Mouse (Mus musculus): ENCODE measurements around the gene Car4.

Car4 gene

GRCm38 (mm10) chr11:84958271-84958630 lies 665 bp downstream of the Car4 start:
- no peak for DNase-seq (ENCODE audit: low read depth, low spot score)

GRCm38 (mm10) chr11:84959181-84959580 lies 1.6 kb downstream of the Car4 start:
- no peak for DNase-seq (ENCODE audit: low read depth, low spot score)

GRCm38 (mm10) chr11:84959701-84960181 lies 2.2 kb downstream of the Car4 start:
- no peak for DNase-seq (ENCODE audit: low read depth, low spot score)

GRCm38 (mm10) chr11:84960291-84960690 lies 2.7 kb downstream of the Car4 start:
- no peak for DNase-seq (ENCODE audit: low read depth, low spot score)

GRCm38 (mm10) chr11:84960780-84961179 lies 3.2 kb downstream of the Car4 start:
- DNase-seq (ENCODE audit: low read depth, low spot score): no peak

- DNase-seq (ENCODE audit: low read depth, low spot score): no peak
These were observed 4.0 kb downstream of the Car4 start for GRCm38 (mm10) chr11:84961571-84961970.

DNA sequence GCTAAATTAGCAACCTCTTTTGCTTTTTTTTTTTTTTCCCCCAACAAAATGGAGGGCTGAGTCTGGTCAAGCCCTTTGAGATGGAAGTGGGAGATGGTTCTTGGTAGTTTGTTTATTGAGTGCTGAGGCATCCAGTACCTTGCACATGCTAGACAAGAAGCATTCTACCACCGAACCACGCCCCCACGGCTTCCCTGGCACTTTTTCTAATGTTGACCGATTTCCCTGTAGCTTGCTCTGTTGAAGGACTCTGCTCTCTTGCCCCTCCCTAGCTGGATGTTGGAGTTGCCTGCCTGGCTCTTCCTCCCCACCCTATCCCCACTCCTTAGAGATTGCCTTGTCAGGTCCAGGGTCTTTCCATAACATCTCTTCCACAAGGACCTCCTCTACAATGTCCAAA lies 5.0 kb downstream of the Car4 start:
- no peak for DNase-seq (ENCODE audit: low read depth, low spot score)

GRCm38 (mm10) chr11:84963556-84963955 lies 6.0 kb downstream of the Car4 start:
- no peak for DNase-seq (ENCODE audit: low read depth, low spot score)

DNA sequence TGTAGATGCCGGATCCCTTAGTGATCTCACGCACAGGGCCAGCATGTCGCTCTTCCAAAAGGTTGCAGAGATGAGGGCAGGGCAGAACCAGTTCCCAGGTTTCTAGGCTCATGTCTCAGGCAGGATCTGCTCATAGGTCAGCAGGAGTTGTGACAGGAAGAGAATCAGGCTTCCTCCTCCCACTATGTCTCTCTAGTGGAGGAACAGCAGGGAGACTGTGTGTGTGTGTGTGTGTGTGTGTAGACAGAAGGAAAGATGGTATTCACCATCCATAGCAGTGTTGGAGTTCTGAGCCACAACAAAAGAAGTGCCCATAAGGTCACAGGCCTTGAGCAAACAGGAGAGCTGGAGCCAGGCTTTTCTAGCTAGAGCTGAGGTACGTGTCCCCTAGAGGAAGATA lies 9.1 kb downstream of the Car4 start:
- no peak for DNase-seq (ENCODE audit: low read depth, low spot score)

DNA sequence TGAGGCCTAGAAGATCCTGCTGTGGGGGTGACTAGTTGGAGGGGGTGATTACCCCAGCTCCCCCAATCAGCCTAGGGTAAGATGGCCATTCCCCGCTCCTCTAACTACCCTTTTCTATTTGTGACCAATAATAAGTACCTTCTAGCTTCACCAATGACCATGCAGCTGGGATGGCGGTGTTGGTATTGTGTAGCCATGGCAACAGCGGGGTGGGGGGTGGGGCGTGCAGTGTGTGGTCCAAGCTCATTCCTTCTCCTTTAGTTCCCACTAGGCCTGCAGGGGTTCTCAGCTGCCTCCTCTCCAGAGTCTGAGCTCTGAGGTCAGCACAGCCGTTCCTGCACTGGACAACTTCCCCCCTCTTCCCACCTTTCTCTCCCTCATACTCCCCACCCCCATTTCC lies 9.5 kb downstream of the Car4 start:
- peak; percentile 41 for DNase-seq (ENCODE audit: low read depth, low spot score)

DNA sequence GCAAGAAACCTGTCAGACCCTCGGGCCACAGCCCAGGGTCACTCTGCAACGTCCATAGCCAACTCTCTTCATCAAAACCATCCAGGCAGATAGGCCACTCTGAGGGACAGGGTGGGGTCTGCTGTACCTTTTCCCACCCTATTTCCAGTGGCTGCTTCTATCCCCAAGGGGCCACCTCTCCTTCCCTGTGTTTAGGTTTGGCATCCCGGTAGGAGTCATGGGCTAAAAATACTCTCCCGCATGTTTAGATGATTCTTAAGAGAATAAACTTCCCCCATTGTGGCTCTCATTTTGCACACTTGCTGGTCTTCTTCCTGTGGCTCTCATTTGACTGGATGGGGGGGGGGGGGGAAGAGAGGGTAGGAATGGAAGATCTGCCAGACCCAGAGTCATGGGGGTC lies 10.7 kb downstream of the Car4 start:
- no peak for DNase-seq (ENCODE audit: low read depth, low spot score)

DNA sequence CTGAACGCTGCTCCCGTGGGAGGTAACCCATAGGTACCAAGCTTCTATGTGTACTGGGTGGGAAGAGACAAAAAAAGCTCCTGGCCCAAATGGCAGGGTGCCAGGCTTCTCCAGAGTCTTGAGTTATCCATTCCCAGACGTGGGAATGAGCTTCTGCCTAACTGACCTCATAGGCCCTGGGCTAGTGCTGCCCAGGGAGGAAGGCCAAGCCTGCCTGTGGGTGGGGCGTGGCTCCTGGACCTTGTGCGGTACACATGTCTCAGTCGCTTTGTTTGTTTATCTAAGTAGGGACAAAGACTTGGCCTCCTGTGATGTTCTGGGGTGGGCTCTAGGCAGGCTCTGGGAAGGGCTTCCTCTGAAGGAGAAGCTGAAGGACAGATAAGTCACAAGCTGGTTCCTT lies 11.2 kb downstream of the Car4 start:
- DNase-seq (ENCODE audit: low read depth, low spot score): no peak

DNA sequence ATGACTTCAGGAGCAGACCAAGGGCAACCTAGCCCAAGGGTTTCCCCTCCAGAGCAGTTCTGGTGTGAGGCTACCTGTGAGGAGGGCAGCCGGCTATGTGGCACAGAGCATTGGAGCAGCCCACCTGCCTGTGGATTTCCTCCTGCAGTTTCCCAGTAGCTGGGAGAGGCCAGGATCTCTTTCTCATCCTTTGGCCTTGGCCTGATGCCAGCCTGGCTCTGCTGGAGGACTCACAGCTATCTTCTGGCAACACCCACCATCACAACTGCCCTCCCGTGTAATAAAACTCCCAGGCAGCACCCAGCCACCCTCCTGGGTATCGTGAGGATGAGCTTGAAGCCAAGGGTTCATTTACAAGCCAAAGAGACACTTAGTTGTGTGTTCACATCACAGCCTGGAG lies 14.5 kb downstream of the Car4 start:
- no peak for DNase-seq (ENCODE audit: low read depth, low spot score)

DNA sequence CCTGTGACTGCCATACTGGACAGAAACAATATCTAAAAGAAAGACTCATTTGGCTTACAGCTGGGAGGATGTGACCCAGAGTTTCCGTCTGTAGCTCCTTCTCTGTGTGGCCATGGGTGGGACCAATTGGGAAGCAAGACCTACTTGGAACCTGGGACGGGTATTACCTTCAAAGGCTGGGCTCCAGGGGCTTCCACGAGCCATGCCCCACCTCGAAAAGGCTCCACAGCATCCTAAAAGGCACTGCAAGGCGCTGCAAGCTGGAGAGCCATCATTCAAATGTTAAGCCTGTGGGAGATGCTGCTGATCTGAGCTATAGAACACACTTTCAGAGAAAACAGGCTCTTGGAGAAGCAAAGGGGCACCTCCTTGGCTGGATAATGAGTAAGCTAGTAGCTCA lies 16.1 kb downstream of the Car4 start:
- no peak for DNase-seq (ENCODE audit: low read depth, low spot score)

GRCm38 (mm10) chr11:84974582-84974981 lies 17.0 kb downstream of the Car4 start:
- no peak for DNase-seq (ENCODE audit: low read depth, low spot score)

GRCm38 (mm10) chr11:84976706-84977105 lies 19.1 kb downstream of the Car4 start:
- DNase-seq (ENCODE audit: low read depth, low spot score): no peak

DNA sequence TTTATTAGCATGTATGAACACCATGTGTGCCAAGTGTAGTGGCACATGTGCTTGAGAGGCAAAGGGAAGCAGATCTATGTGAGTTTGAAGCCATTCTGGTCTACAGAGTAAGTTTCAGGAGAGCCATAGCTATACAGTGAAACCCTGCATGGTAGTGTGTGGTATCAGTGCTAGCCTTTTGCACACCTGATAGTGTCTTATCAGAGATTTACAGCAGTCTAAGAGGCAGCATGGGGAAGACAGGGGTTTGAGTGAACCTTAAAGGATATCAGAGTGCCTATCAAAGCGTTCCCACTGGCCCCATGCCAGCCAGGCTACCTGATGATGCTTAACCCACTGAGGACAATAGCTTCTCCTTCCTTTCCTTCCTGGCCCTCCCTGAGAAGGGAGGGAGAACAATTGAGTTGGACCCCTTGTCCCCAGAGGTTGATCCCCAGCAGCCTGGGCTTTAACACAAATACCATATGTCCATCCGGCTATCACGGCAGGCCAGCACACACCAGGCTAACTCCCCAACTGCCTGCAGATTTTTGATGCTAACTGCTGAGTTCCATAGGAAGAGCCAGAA lies 19.9 kb downstream of the Car4 start:
- DNase-seq (ENCODE audit: low read depth, low spot score): no peak

DNA sequence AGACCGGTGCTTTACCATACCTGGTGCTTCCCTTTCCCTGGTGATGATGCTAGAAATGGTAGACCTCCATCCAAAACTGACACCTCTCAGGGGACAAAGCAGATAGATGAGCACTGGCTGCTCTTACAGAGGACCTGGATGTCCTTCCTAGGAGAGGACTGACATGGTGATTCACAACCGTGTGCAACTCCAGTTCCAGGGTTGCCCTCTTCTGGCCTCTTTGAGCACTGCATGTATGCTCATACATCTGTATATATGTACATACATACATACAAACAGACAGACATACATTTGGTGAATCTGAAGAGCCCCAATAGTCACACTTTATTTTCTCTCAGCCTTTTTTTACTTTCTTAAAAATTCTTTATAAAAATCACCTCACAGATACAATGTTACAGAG lies 20.5 kb downstream of the Car4 start:
- DNase-seq (ENCODE audit: low read depth, low spot score): no peak

DNA sequence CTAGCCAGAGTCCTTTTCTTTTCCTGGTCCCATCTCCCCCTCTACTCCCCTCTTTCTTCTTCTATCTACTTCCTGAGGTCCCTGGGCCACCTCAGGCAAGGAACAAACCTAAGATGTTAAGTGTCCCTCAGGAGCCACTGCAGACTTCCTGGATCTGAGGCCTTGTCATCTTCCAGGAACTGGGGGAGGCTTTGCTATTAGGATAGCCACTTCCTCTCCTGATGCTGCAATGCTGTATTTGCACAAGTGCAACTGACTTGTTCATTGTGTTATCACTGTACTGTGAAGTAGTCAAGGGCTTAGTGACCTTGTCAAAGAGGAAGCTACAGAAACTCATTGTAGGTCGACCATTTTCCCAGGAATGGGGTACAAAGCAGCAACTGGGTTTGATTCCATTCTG lies 21.8 kb downstream of the Car4 start:
- no peak for DNase-seq (ENCODE audit: low read depth, low spot score)

- DNase-seq (ENCODE audit: low read depth, low spot score): no peak
These were observed 23.1 kb downstream of the Car4 start for GRCm38 (mm10) chr11:84980697-84981096.

DNA sequence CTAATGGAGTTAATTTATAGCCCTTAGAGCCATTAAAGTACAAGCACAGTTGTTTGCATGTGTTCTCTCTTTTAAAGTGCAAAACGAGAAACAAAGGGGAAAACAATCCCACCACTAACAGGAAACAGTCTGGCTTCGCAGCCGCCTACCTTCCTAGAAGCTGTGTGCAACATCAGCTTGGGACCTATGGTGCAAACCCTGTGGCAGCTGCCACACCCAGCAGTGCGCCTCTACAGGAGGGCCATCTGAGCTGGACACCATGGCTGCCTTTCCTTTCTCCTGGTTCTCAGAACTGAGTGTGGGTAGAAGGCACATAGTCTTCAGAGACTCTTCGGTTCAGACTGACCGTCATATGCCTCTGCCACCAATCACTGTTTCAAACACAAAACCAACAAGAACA lies 27.8 kb downstream of the Car4 start:
- DNase-seq (ENCODE audit: low read depth, low spot score): no peak

- no peak for DNase-seq (ENCODE audit: low read depth, low spot score)
These were observed 30.8 kb downstream of the Car4 start for GRCm38 (mm10) chr11:84988341-84988919.

DNA sequence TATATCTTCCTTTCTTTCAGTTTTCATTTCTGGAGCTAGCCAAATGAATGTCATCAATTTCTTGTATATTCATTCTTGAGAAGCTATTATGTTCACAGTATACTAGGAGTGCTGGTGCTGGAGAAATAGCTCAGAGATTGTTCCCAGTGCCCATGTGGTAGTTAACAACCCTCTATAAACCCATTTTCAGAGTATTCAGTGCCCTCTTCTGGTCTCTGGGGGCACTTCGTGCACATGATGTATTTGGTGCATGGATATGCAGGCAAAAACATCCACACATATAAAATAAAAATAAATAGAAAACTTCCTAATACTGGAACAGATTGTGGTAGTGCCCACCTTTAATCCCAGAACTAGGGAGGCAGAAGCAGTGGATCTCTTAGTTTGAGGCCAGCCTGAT lies 35.4 kb downstream of the Car4 start:
- no peak for DNase-seq (ENCODE audit: low read depth, low spot score)

- DNase-seq (ENCODE audit: low read depth, low spot score): no peak
These were observed 37.7 kb downstream of the Car4 start for GRCm38 (mm10) chr11:84995241-84995640.
